Mouse (Mus musculus) neural tube, embryonic 10.5 days (tissue): ENCODE results near the gene Slc25a48.
A peak's percentile ranks its signal among the peaks of the same experiment; 100 is the strongest.

Experiments
- DNase-seq: peaks from one replicate; pipeline ENCODE4 v3.0.0-alpha.2; 2017; ENCODE audit warnings: low spot score; ENCODE audit errors: extremely low spot score

Gene Slc25a48

GRCm38 (mm10) chr13:56449239-56450030, 11.3 kb downstream of the Slc25a48 start:
- no peak for DNase-seq

DNA sequence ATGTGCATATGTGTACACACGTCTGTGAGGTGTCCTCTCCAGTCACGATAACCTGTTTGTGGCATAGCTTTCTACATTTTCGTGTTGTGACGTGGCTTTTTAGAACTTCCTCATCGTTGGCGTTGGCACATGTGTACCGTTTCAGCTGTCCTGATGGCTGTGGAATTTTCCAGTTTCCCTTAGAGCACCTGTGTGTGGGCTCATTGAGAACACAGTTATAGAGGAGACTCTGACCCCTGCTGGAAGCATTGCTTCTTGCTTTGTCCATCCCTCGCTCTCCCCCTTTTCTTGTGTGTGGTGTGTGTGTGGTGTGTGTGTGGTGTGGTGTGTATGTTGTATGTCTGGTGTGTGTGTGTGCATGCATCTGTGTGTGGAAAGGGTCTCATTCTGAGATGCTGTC, 11.9 kb downstream of the Slc25a48 start:
- DNase-seq, result no peak

DNA sequence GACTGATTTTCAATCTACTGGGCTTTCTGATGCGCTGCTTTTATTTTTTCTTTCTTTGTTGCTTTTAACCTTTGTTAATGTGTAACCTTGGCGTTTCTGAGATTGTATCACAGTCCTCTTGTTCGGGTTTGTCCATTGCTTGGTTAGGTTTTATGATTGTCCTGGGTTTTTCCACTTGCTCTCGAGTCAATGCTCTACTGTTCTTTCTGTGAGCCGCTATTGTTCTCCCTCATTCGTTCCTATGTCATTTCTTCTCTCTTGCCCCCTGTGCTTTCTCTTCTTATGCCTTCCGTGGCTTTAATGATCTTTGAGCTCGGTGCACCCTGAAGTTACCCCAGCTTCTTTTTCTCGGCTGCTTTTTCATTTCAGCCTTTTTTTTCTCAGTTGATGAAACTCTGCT, 19.8 kb downstream of the Slc25a48 start:
- no peak for DNase-seq

DNA sequence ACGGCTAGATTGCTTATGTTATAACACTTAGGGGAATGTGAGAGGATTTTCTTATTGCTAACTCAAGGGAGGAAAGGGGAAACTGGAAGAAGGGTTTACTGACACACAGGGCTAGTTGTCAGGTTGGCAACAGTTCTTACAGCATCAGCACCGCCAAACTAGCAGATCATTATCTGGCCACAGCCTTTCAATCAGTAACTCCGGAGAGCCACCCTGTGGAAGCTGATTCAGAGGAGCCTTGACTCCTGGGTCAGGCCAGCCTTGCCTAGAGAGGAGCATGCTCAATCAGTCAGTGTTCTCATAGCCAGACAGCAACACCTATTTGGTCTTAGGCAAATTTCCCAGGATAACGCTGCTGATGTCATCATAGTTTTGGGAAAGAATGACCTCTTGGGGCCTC, 23.3 kb downstream of the Slc25a48 start:
- DNase-seq, result no peak

- no peak for DNase-seq
Measured at GRCm38 (mm10) chr13:56462791-56463190, 24.6 kb downstream of the Slc25a48 start.

- DNase-seq, result no peak
Measured at GRCm38 (mm10) chr13:56463261-56463660, 25.1 kb downstream of the Slc25a48 start.

DNA sequence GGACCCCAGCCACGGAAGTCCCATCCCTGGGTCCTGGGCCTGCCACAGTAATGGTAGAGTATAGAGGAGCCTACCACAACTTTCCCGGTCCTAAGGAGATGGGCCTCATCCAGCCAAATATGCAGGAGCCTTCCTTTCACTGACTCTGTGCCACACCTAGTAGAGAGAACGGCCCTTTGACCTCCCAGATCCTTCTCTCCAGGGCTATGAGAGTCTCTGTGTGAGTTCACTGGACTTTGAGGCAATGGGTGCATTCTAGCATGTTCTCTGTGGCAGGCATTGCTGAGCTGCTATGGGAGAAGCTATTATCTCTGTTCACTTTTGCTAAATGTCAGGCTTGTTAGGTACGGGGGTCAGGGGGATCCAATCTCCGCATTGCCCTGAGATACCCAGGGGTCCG, 25.6 kb downstream of the Slc25a48 start:
- no peak for DNase-seq

GRCm38 (mm10) chr13:56467786-56468185, 29.6 kb downstream of the Slc25a48 start:
- no peak for DNase-seq

- DNase-seq, result no peak
Measured at GRCm38 (mm10) chr13:56468536-56468935, 30.4 kb downstream of the Slc25a48 start.

- DNase-seq, result no peak
Measured at GRCm38 (mm10) chr13:56471211-56471610, 33.1 kb downstream of the Slc25a48 start.

- DNase-seq, result no peak
Measured at GRCm38 (mm10) chr13:56471951-56472350, 33.8 kb downstream of the Slc25a48 start.

GRCm38 (mm10) chr13:56472661-56473060, 34.5 kb downstream of the Slc25a48 start:
- DNase-seq, result no peak

GRCm38 (mm10) chr13:56475363-56475762, 37.2 kb downstream of the Slc25a48 start:
- DNase-seq, result peak; percentile 31

DNA sequence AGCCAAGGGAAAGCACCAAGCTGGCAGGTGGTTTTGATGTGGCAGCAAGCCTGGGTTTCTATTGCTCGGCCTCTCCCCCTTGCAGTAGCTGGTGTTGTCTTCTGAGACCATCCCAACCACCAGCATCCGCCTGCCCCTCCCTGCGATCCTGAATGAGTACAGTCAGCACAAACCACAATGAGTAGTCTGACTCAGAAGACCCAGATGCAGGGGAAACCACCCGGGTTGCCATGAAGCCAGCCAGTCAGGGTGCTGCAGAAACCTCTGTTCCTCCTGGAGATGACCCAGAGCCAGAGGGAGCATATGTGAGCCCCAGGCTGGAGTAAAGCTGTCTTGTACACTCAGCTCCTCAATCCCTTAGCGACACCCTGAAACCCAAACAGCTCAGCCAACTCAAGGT, 38.6 kb downstream of the Slc25a48 start:
- no peak for DNase-seq

DNA sequence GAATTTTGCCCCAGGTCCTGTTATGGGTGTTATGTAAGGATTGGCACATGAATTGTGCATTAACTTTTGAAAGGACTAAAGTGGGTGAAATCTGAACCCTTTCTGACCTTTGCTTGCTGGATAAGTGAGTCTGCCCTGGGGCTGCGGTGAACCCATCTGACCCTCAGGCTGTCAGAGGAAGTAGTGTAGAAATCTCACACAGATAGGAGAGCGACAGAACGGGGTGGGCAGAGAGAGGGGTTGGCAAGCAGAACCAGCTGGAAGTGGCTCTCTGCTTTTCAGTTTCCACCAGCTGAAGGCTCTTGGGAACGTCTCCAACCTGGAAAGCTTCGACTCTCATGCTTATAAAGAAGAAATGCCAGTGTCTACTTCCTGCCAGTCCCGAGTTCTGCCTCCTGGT, 39.1 kb downstream of the Slc25a48 start:
- DNase-seq, result no peak

DNA sequence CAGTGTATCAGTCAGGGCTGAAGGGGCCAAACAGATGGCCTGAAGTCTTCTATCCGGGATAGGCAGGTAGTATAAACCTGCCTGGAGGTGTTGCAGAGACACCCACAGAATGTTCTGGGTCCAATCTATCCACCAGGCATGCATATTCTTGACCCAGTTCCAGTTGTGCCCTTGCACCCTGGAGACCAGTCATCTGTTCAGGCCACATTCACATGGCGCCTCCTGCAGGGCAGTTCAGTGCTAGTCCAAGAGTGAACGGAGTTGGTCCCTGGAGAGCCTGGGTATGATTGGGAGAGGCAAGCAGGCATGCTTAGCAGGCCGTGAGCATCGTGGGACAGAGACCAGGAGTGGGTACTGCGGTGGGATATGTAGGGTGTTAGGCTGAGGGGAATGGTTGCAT, 39.9 kb downstream of the Slc25a48 start:
- no peak for DNase-seq

DNA sequence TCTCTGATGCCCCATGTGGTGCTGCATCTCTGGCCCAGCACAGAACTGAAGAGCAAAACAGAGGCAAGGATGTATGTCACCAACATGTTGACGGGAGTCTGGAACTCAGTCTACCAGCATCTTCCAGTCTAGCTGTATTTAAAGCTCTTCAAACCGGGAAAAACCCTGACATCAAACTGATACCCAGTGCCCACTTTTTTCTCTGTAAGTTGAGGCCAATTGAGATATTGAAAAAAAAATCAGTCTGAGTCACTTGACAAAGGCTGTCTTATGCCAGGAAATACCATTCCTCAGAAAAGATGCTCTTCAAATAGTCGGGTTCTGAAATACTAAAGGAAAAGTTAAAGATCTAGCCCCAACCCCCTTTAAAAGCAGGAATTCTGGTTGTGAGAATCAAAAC, 44.0 kb downstream of the Slc25a48 start, which contains the start of gene Il9:
Il9 (minus strand) TSS at position 101 of the 400 bp plus-strand sequence.
- no peak for DNase-seq

- no peak for DNase-seq
Measured at GRCm38 (mm10) chr13:56488012-56488411, 49.9 kb downstream of the Slc25a48 start.

DNA sequence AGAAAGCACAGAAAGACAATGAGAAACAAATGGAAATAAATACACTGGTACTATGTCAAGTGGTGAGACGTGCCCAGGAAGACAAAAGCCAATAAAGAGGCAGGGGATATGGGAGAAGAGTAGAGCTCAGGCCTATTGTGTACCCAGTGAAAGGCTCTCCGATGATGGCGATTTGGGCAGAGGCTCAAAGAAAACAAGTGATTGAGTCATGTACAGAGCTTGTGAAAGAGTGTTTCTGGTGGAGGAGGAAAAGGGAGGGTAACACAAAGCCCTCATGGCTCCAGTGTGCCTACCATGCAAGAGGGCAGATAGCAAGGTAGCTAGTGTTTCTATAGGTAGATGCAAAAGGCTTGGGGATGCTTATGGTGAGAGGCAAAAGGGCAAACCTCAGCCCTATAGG, 56.3 kb downstream of the Slc25a48 start:
- DNase-seq, result no peak

DNA sequence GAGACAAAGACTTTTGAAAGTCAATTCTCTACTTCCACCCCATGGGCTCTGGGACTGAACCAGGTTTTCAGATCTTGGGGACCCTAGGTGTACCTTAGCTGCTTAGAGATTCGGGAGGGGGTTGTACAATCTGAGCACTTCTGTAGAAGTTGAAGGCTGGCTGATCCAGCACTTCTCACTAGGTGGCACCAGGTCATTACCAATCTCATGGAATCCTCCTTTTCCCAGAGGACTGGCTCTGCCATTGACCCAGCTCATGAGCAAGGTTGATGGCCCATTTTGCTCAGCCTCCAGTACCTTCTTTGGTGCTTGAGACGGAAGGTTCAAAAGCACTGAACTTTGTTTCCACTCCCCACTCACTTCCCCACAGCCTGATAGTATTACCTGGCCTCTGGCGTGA, 62.0 kb downstream of the Slc25a48 start:
- DNase-seq, result no peak

DNA sequence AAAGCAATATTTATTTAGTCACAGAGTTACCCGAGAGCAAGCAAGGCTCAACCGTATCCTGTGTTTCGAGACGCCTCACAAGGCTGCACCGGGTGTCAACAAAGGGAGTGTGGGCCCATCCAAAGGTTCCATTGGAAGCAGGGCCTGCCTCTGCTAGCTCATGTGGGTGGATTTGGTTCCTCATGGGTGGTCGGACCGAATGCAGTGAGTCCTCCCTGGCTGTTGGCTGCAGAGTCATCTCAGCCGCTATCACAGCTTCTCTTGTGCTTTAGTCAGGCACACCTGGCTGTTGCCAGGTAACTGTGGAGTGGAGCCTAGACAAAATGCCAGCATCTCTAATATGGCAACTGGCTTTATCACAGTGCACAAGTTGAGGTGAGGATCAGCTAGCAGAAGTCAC, 62.5 kb downstream of the Slc25a48 start:
- DNase-seq, result no peak

DNA sequence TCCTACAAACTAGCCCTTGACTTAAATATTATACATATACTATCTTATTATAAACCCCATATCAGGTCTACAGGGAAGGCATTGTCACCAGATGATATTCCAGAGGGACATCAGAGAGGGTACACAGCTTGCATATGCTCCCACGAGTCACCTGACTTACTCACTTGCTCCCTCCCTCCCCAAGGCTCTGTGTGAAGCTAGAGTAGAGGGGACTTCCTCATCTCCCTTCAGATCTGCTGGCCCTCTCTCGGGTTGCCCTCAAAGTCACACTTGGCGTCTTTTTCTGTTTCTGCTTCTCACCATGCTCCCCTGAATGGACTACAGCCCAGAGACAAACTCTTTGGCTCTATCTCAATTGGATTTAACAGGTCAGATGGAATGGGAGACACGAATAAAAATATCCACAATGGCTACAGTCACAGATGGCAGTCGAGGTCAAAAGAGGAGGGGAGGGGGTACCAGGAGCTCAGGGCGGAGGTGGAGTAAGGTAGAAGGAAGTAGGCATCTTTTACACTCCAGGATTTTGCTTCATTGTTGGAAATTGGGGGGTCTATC, 63.8 kb downstream of the Slc25a48 start:
- DNase-seq, result no peak

DNA sequence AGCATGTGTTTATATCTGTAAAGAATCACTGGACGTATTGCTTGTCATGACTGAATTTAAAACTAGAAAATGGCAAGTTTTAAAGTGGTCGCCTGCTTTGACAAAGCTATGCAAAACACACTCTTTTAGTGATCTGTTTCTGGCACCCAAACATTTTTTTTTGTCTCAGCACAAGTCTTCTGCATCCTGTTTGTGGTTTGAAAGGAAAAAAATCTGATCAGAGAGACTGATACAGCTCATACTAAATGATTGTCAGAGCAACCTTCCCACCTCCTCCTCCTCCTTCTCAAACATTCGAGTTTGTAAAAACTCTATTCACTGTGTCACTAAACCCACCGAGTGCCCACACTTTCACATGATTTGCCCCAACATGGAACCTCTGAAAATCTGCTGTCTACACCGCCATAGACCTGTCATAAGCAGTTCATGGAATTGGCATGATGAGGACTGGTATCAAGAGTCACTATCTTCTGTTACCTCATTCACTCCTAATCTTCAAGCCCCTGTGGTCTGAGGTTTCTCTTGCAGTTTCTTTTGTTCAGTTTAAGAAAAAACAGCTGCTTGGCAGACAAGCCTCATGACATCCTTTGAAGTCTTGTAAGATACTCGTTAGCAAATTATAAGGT, 68.8 kb downstream of the Slc25a48 start:
- no peak for DNase-seq
